Mouse (Mus musculus): Measurements from ENCODE around the gene Cks2. TPM values are rescaled to one million over a fixed set of nuclear protein-coding genes. Genes with fewer than 3 reads are reported as not detected.
A peak's percentile ranks its signal among the peaks of the same experiment; 100 is the strongest.

Gene Cks2
- 122 and 188 TPM in 2 replicates for total RNA-seq (2012; rRNA removed)

DNA sequence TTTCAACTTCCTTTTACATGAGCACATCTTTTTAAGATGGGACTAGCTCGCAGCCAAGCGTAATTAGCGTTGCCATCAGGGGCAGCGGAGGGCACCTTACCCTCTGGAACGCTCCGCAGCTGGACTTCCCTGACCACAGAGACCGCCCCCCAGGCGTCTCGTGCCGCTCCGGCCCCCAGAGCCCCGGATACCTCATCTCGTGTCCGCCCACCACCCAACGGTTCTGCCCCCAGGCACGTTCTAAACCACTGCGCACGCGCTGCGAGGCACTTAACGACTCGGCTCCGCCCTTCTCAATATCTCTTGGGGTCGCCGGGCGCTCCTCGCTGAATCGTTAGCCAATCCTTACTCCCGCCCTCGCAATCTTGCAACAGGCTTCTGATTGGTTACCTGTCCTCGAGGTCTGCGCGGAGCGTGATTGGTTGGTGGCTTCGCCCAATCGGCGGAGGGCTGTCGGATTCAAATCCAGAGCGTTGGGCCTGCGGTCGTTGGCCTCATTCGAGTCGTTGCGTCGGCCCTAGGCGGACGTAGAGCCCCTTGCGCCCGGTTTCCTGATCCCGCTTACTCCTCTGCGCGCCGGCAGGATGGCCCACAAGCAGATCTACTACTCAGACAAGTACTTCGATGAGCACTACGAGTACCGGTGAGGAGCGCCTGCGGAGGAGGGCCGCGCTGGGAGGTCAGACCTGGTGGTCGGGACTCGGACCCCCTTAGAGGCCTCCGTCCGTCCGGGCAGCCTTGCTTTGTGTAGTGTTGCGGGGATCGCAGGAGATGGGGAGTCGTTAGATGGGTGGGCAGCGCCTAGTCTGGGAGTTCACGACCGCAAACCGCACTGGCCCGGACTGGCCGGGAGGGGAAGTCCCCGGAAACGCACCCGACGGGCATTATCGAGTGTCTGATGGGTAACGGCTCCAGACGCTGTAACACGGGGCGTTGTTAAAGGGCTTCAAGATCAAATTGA, at the start of gene Cks2:
Gene Cks2 (plus strand): TSS at position 404 of the 961 bp plus-strand sequence.
- DNase-seq (ENCODE audit: low read depth, low spot score) = peak; percentile 99
- Histone ChIP-seq H3K27ac (ENCODE audit: insufficient read depth, low read depth, low read length, poor library complexity, severe bottlenecking) (peak within 1 kb of the TSS; percentile 93), H3K9me3 (ENCODE audit: control insufficient read depth, insufficient read depth, low read depth, low read length) (no peaks in the 10 kb centered on the region), H3K9ac (ENCODE audit: insufficient read depth, low read depth, low read length, poor library complexity, severe bottlenecking) (peak within 1 kb of the TSS; percentile 95), H3K36me3 (ENCODE audit: control insufficient read depth, insufficient read depth, low read length, poor library complexity, severe bottlenecking) (no peaks in the 10 kb centered on the region; the same call in 1 of the 2 replicates), H3K4me1 (ENCODE audit: control insufficient read depth in 2 of 2, insufficient read depth in 2 of 2, low read length in 2 of 2, poor library complexity in 1 of 2) (peaks cover 2 to 8% of the 10 kb centered on the region in 2 experiments; a peak in 2 of 4 replicates), H3K4me3 (ENCODE audit: insufficient read depth in 1 of 2, low read depth in 1 of 2, low read length in 2 of 2, poor library complexity in 1 of 2, severe bottlenecking in 1 of 2) (peak within 1 kb of the TSS; percentile 96 to 97)
- in situ Hi-C loops (cut with MboI; ENCODE audit: low sequenced_read_pairs in 2 of 2, unreplicated experiment in 2 of 2) = no loop called here
- TF ChIP-seq MAFK (IDR thresholded peaks at IDR 0.05; ENCODE audit: insufficient read depth, low read depth, low read length) (no peak), HCFC1 (IDR thresholded peaks at IDR 0.05; ENCODE audit: borderline replicate concordance, insufficient read depth, low read length) (no peak), ZNF384 (IDR thresholded peaks at IDR 0.05; ENCODE audit: low read depth, low read length) (no peak), CHD2 (IDR thresholded peaks at IDR 0.05; ENCODE audit: low read depth, low read length) (peak; percentile 76)

DNA sequence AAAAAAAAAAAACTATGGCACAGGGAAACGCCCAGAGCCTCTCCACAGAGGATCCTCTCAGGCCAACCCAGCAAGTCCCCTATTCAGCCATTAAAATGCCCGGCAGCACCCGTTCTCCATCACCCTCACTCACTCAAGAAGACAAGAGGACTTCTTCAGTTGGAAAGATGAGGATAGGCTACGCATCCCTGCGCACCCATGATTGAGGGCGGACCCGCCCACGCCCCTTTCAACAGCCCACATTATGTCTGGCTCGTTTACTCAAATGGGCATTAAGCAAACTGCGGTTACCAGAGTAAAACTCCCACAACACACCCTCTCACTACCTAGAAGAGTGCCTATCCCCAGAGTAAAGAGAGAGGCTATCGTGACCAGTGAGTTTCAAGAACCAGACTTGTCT, 49.6 kb upstream of the Cks2 start:
- no peaks in the 10 kb centered on the region for H3K36me3 ChIP-seq (ENCODE audit: control insufficient read depth, insufficient read depth, low read length, poor library complexity, severe bottlenecking)
- H3K27ac ChIP-seq (ENCODE audit: insufficient read depth, low read depth, low read length, poor library complexity, severe bottlenecking) = no peak overlapping the region
- no peak for TF ChIP-seq CHD2 (IDR thresholded peaks at IDR 0.05; ENCODE audit: low read depth, low read length)
- TF ChIP-seq ZNF384 (IDR thresholded peaks at IDR 0.05; ENCODE audit: low read depth, low read length) = no peak
- no peak for TF ChIP-seq HCFC1 (IDR thresholded peaks at IDR 0.05; ENCODE audit: borderline replicate concordance, insufficient read depth, low read length)
- no peak for TF ChIP-seq MAFK (IDR thresholded peaks at IDR 0.05; ENCODE audit: insufficient read depth, low read depth, low read length)
- no peak for TF ChIP-seq ZC3H11A (IDR thresholded peaks at IDR 0.05; ENCODE audit: borderline replicate concordance, low read depth, low read length)
- peaks cover 3% of the 10 kb centered on the region in 2 experiments; a peak in 2 of 4 replicates for H3K4me1 ChIP-seq (ENCODE audit: control insufficient read depth in 2 of 2, insufficient read depth in 2 of 2, low read length in 2 of 2, poor library complexity in 1 of 2)
- in situ Hi-C loops (cut with MboI; ENCODE audit: low sequenced_read_pairs in 2 of 2, unreplicated experiment in 2 of 2) = no loop called here
- H3K9me3 ChIP-seq (ENCODE audit: control insufficient read depth, insufficient read depth, low read depth, low read length) = no peaks in the 10 kb centered on the region
- H3K9ac ChIP-seq (ENCODE audit: insufficient read depth, low read depth, low read length, poor library complexity, severe bottlenecking) = no peak overlapping the region
- DNase-seq (ENCODE audit: low read depth, low spot score) = no peak
- H3K4me3 ChIP-seq (ENCODE audit: insufficient read depth in 1 of 2, low read depth in 1 of 2, low read length in 2 of 2, poor library complexity in 1 of 2, severe bottlenecking in 1 of 2) = peak overlapping the region; percentile 71 to 78; a peak in 3 of 4 replicates

DNA sequence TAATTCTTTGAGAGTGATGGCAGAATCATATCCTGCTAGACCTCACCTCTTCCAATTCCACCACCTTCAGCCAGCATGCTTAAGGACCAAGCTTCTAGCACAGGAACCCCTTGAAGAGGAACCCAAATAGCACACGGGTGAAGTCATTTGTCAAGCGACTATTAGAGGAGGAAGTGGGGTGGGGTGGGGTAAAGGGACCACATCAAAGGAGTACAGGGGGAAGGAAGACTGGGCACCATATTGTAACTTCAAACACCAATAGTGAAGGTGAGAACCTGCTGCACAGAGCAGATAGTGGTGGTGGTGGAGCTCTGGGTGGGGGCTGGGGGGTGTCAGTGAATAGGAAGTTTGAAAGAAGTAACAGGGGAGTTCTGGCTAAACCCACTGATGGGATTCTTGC, 47.0 kb upstream of the Cks2 start:
- no peaks in the 10 kb centered on the region for H3K36me3 ChIP-seq (ENCODE audit: control insufficient read depth, insufficient read depth, low read length, poor library complexity, severe bottlenecking)
- H3K4me1 ChIP-seq (ENCODE audit: control insufficient read depth in 2 of 2, insufficient read depth in 2 of 2, low read length in 2 of 2, poor library complexity in 1 of 2) = peaks cover 3 to 5% of the 10 kb centered on the region in 2 experiments; a peak in 3 of 4 replicates
- no peak for TF ChIP-seq ZNF384 (IDR thresholded peaks at IDR 0.05; ENCODE audit: low read depth, low read length)
- no peak for TF ChIP-seq HCFC1 (IDR thresholded peaks at IDR 0.05; ENCODE audit: borderline replicate concordance, insufficient read depth, low read length)
- TF ChIP-seq ZC3H11A (IDR thresholded peaks at IDR 0.05; ENCODE audit: borderline replicate concordance, low read depth, low read length) = no peak
- no peak for TF ChIP-seq CHD2 (IDR thresholded peaks at IDR 0.05; ENCODE audit: low read depth, low read length)
- no peak for TF ChIP-seq MAFK (IDR thresholded peaks at IDR 0.05; ENCODE audit: insufficient read depth, low read depth, low read length)
- H3K27ac ChIP-seq (ENCODE audit: insufficient read depth, low read depth, low read length, poor library complexity, severe bottlenecking) = no peak overlapping the region
- no peak for DNase-seq (ENCODE audit: low read depth, low spot score)
- H3K9ac ChIP-seq (ENCODE audit: insufficient read depth, low read depth, low read length, poor library complexity, severe bottlenecking) = no peak overlapping the region
- no peaks in the 10 kb centered on the region for H3K9me3 ChIP-seq (ENCODE audit: control insufficient read depth, insufficient read depth, low read depth, low read length)
- H3K4me3 ChIP-seq (ENCODE audit: insufficient read depth in 1 of 2, low read depth in 1 of 2, low read length in 2 of 2, poor library complexity in 1 of 2, severe bottlenecking in 1 of 2) = no peak overlapping the region
- in situ Hi-C loops (cut with MboI; ENCODE audit: low sequenced_read_pairs in 2 of 2, unreplicated experiment in 2 of 2) = no loop called here

DNA sequence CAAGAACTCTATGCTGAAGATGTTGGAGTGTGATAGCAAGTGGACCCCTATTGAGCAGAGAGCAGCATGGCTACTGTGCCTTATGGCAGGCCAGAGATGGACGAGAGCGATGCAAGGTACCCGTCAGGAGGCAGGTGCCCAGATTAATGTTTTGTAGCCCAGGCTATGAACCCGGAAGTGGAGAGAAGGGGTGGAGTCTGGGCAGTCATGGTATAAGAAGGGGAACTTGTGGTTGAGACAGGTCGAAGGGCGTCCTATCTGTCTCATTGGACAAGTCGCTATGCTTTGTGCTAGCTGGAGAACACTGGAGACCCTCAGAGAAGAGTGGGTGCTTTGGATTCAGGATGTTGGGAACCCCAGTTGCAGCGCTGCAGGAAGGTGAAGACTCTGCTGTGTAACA, 44.9 kb upstream of the Cks2 start:
- H3K4me1 ChIP-seq (ENCODE audit: control insufficient read depth in 2 of 2, insufficient read depth in 2 of 2, low read length in 2 of 2, poor library complexity in 1 of 2) = peaks cover 4 to 7% of the 10 kb centered on the region in 2 experiments; a peak in 3 of 4 replicates
- H3K27ac ChIP-seq (ENCODE audit: insufficient read depth, low read depth, low read length, poor library complexity, severe bottlenecking) = no peak overlapping the region
- in situ Hi-C loops (cut with MboI; ENCODE audit: low sequenced_read_pairs in 2 of 2, unreplicated experiment in 2 of 2) = loop anchor here in 1 of 2 experiments (25.0 kb wide), 1 partner anchor 638 kb away; no protein-coding TSS in a partner anchor
- TF ChIP-seq ZNF384 (IDR thresholded peaks at IDR 0.05; ENCODE audit: low read depth, low read length) = no peak
- TF ChIP-seq HCFC1 (IDR thresholded peaks at IDR 0.05; ENCODE audit: borderline replicate concordance, insufficient read depth, low read length) = no peak
- no peak for TF ChIP-seq CHD2 (IDR thresholded peaks at IDR 0.05; ENCODE audit: low read depth, low read length)
- TF ChIP-seq ZC3H11A (IDR thresholded peaks at IDR 0.05; ENCODE audit: borderline replicate concordance, low read depth, low read length) = no peak
- TF ChIP-seq MAFK (IDR thresholded peaks at IDR 0.05; ENCODE audit: insufficient read depth, low read depth, low read length) = no peak
- H3K36me3 ChIP-seq (ENCODE audit: control insufficient read depth, insufficient read depth, low read length, poor library complexity, severe bottlenecking) = no peaks in the 10 kb centered on the region
- H3K4me3 ChIP-seq (ENCODE audit: insufficient read depth in 1 of 2, low read depth in 1 of 2, low read length in 2 of 2, poor library complexity in 1 of 2, severe bottlenecking in 1 of 2) = no peak overlapping the region
- DNase-seq (ENCODE audit: low read depth, low spot score) = no peak
- H3K9ac ChIP-seq (ENCODE audit: insufficient read depth, low read depth, low read length, poor library complexity, severe bottlenecking) = no peak overlapping the region
- no peaks in the 10 kb centered on the region for H3K9me3 ChIP-seq (ENCODE audit: control insufficient read depth, insufficient read depth, low read depth, low read length)
